Mouse (Mus musculus): ENCODE results near the gene Nbdy. TPM values are rescaled to one million over a fixed set of nuclear protein-coding genes. Genes with fewer than 3 reads are reported as not detected.

Nbdy gene
- polyA plus RNA-seq, 1 experiment from 2014 or later = 110 TPM

DNA sequence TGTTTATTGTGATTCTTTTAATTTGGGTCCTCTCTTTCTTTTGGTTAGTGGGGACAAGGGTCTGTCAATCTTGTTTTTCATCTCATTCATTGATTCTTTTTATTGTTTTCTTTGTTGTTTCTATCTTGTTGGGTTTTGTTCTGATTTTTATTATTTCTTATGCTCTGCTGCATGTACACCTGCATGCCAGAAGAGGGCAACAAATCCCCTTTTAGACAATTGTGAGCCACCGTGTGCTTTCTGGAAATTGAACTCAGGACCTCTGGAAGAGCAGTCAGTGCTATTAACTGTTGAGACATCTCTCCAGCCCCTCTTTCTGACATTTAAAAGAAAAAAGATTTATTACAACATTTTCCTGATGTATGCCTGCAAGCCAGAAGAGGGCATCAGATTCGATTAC is 25.8 kb downstream of the Nbdy start:
- ATAC-seq (ENCODE audit: low FRiP score, low TSS enrichment) = no peak
- Histone ChIP-seq H3K36me3 (ENCODE audit: control insufficient read depth, insufficient read depth, low read length) (no peaks in the 10 kb centered on the region), H3K9me3 (ENCODE audit: control insufficient read depth, low read length) (no peaks in the 10 kb centered on the region), H3K9ac (ENCODE audit: low read depth, low read length) (no peak overlapping the region), H3K4me2 (replicated peaks; ENCODE audit: low read depth, low read length) (no peak overlapping the region), H3K27ac (ENCODE audit: low read depth, low read length) (no peak overlapping the region), H3K4me1 (ENCODE audit: control insufficient read depth, insufficient read depth, low read length) (no peaks in the 10 kb centered on the region), H3K27me3 (ENCODE audit: control insufficient read depth, insufficient read depth, low read length) (no peaks in the 10 kb centered on the region), H3K4me3 (ENCODE audit: low read length) (no peak overlapping the region)
- 50% methylated on average over 2 of the region's 2 CpGs for WGBS

Other genes with a start within 250 kb of the Nbdy start
- 35.6 and 37.0 TPM in 2 replicates for gene Ubqln2, start 225.4 kb upstream of the Nbdy start, polyA plus RNA-seq (2014; fragmentation: Nextera tagmentation; extraction: Ambion mirVana)
- gene Cypt3, start 165.0 kb upstream of the Nbdy start, polyA plus RNA-seq (2014; fragmentation: Nextera tagmentation; extraction: Ambion mirVana) = not detected in 2 replicates
- 5.5 and 9.5 TPM in 2 replicates for gene Kctd12b, start 27.2 kb upstream of the Nbdy start, polyA plus RNA-seq (2014; fragmentation: Nextera tagmentation; extraction: Ambion mirVana)
- gene Spin2c, start 108.6 kb downstream of the Nbdy start, polyA plus RNA-seq (2014; fragmentation: Nextera tagmentation; extraction: Ambion mirVana) = 14.8 and 19.6 TPM in 2 replicates